Mouse (Mus musculus): ENCODE measurements around the gene Hsd17b14.
A peak's percentile ranks its signal among the peaks of the same experiment; 100 is the strongest.

Gene Hsd17b14

GRCm38 (mm10) chr7:45567780-45568516, 13.3 kb downstream of the Hsd17b14 start:
- DNase-seq, result peak; percentile 92

- DNase-seq, result peak; percentile 59
These were observed 14.1 kb downstream of the Hsd17b14 start for GRCm38 (mm10) chr7:45568601-45569473.

GRCm38 (mm10) chr7:45570103-45570741, 15.5 kb downstream of the Hsd17b14 start, which contains the start of gene Bcat2:
TSS of gene Bcat2 (plus strand) at chr7:45570153.
- DNase-seq, result peak; percentile 77

GRCm38 (mm10) chr7:45571966-45572365, 17.3 kb downstream of the Hsd17b14 start:
- no peak for DNase-seq

GRCm38 (mm10) chr7:45573954-45574353, 19.3 kb downstream of the Hsd17b14 start:
- no peak for DNase-seq

- DNase-seq, result no peak
These were observed 20.0 kb downstream of the Hsd17b14 start for GRCm38 (mm10) chr7:45574472-45575379.

- DNase-seq, result no peak
These were observed 31.2 kb downstream of the Hsd17b14 start for GRCm38 (mm10) chr7:45585923-45586322.

- peak; percentile 58 for DNase-seq
These were observed 33.2 kb downstream of the Hsd17b14 start for GRCm38 (mm10) chr7:45587631-45588592.

- peak; percentile 98 for DNase-seq
These were observed 34.5 kb downstream of the Hsd17b14 start for GRCm38 (mm10) chr7:45589173-45589572.

- peak; percentile 54 for DNase-seq
These were observed 35.2 kb downstream of the Hsd17b14 start for GRCm38 (mm10) chr7:45589898-45590297.

GRCm38 (mm10) chr7:45590874-45591273, 36.2 kb downstream of the Hsd17b14 start:
- peak; percentile 46 for DNase-seq

- no peak for DNase-seq
These were observed 37.2 kb downstream of the Hsd17b14 start for GRCm38 (mm10) chr7:45591880-45592279.

GRCm38 (mm10) chr7:45593118-45593815, 38.6 kb downstream of the Hsd17b14 start:
- DNase-seq, result peak; percentile 81

- no peak for DNase-seq
These were observed 40.5 kb downstream of the Hsd17b14 start for GRCm38 (mm10) chr7:45595176-45595575.

- no peak for DNase-seq
These were observed 41.4 kb downstream of the Hsd17b14 start for GRCm38 (mm10) chr7:45596107-45596506.

- no peak for DNase-seq
These were observed 42.3 kb downstream of the Hsd17b14 start for GRCm38 (mm10) chr7:45597013-45597412.

- DNase-seq, result no peak
These were observed 42.8 kb downstream of the Hsd17b14 start for GRCm38 (mm10) chr7:45597527-45597926.

- DNase-seq, result no peak
These were observed 44.5 kb downstream of the Hsd17b14 start for GRCm38 (mm10) chr7:45598960-45599879.

GRCm38 (mm10) chr7:45605704-45606289, 51.1 kb downstream of the Hsd17b14 start:
- no peak for DNase-seq
